Mouse (Mus musculus): Measurements from ENCODE around the gene Cobl.

DNA sequence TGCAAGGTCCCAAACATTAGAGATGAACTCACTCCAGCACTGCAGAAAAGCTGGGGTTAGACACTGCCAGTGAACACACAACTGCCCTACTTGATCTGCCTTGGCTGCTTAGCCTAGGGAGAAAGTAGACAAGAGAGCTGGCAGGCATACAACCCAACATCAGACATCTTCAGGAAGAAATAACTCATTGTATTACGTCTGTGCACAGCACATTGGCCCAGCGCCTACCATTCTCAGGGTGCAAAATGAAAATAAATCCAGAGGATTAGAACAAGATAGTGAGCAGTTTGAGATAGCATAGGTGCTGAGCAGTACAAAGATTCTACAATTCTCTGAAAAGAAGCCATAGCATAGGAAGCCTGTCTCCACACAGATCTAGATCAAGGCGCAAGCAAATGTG, 109.1 kb downstream of the Cobl start:
- TF ChIP-seq POLR2A (IDR thresholded peaks at IDR 0.05; ENCODE audit: control insufficient read depth, low read depth, low read length) = no peak
- no peak for TF ChIP-seq CTCF (IDR thresholded peaks at IDR 0.05; ENCODE audit: control insufficient read depth, insufficient read depth, insufficient replicate concordance, low read depth, low read length)

All from testis, adult 2 months (tissue).